Mouse (Mus musculus): ENCODE measurements around the gene Plac9a.

DNA sequence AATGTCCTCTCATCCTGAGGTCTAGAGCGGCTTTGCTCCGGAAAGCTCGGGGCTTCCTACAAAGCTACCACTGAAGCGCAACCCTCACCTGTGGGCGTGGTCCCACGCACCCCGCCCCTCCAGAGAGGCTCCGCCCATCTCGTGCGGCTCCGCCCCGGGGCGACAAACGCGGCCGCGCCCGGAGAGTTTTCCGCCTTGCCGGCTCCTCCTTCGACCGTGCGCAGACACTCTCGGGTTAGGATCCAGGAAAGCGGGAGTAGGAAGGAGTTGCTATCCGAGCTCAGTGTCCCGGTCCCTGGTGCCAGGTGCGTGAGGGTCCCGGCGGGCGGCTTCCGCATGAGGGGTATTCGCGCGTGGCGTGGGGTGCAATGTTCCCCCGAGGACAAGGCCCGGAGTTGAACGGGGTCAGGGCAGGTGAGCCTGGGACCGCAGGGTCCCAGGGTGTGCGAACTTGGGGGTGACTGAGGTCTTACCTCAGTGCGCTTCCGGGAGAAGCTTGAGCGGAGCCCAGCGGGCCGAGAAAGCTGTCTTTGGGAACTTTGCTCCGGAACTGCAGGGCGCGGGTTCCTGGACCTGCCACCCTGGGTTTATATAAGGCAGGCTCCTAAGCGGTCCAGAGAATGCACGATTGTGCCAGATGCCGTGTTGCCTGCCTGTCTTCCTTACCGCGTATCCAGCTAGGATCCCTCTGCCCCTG, 60.8 kb downstream of the Plac9a start, which contains the start of gene Anxa11:
- TF ChIP-seq POLR2A (IDR thresholded peaks at IDR 0.05; ENCODE audit: low read depth, low read length) (peak; percentile 86), CTCF (IDR thresholded peaks at IDR 0.05; ENCODE audit: borderline replicate concordance, insufficient read depth, low read length) (no peak)

Data from embryonic fibroblast, embryonic 13.5 days (primary cell).